Mouse (Mus musculus) left cerebral cortex, postnatal 10 days (tissue): ENCODE results near the gene Olfr729. TPM values are rescaled to one million over a fixed set of nuclear protein-coding genes. Genes with fewer than 3 reads are reported as not detected.

ENCODE experiments used
- DNase-seq, 2 experiments: peaks; one replicate each; pipeline ENCODE4 v3.0.0; 2021 to 2022; ENCODE audit warnings: low spot score in 2 of 2, mixed read lengths in 1 of 2; ENCODE audit errors: extremely low spot score in 1 of 2
- intact Hi-C: fragments of 180-260 bp; cut with DNase I; formaldehyde crosslinking; loops from one replicate; pipeline ENCODE4 v1.15.1; 2025
- total RNA-seq, 2 experiments: library from RNA; stranded (reverse); gene quantifications; 2 replicates each; pipeline ENCODE4 v1.2.3; 2021

The Olfr729 gene
- total RNA-seq = not detected

- intact Hi-C loops = no loop called here
These were observed at the start of gene Olfr729 for GRCm38 (mm10) chr14:50152810-50153209. Gene Olfr729, minus strand, starts transcription at chr14:50152910.

GRCm38 (mm10) chr14:50188098-50188497 is 35.4 kb upstream of the Olfr729 start, which contains the start of gene Olfr730:
Gene Olfr730, minus strand, starts transcription at chr14:50188198.
- DNase-seq = no peak
- intact Hi-C loops = no loop called here

More at GRCm38 (mm10) chr14:50152810-50153209, at the start of gene Olfr729:
- DNase-seq = no peak

GRCm38 (mm10) chr14:50142580-50142979 is 10.1 kb downstream of the Olfr729 start, which contains the start of gene Olfr728:
Gene Olfr728, minus strand, starts transcription at chr14:50142680.
- DNase-seq = no peak
- intact Hi-C loops = no loop called here

GRCm38 (mm10) chr14:50122886-50123285 is 29.8 kb downstream of the Olfr729 start, which contains the start of gene Olfr727:
Gene Olfr727, plus strand, starts transcription at chr14:50123186.
- DNase-seq = no peak
- intact Hi-C loops = no loop called here

Other genes with a start within 250 kb of the Olfr729 start
- gene Olfr723, start 221.1 kb downstream of the Olfr729 start, total RNA-seq = not detected
- not detected for gene Olfr724, start 189.6 kb downstream of the Olfr729 start, total RNA-seq
- gene Olfr725, start 112.5 kb downstream of the Olfr729 start, total RNA-seq = not detected
- gene Olfr726, start 62.0 kb downstream of the Olfr729 start, total RNA-seq = not detected
- not detected for gene Olfr727, start 29.7 kb downstream of the Olfr729 start, total RNA-seq
- not detected for gene Olfr728, start 10.2 kb downstream of the Olfr729 start, total RNA-seq
- gene Olfr730, start 35.3 kb upstream of the Olfr729 start, total RNA-seq = not detected
- gene Olfr731, start 89.0 kb upstream of the Olfr729 start, total RNA-seq = not detected
- gene Olfr732, start 131.3 kb upstream of the Olfr729 start, total RNA-seq = not detected
- gene Olfr733, start 148.6 kb upstream of the Olfr729 start, total RNA-seq = not detected
- gene Olfr734, start 173.9 kb upstream of the Olfr729 start, total RNA-seq = not detected
- gene Olfr735, start 196.0 kb upstream of the Olfr729 start, total RNA-seq = not detected
- gene Tlr11, start 205.0 kb upstream of the Olfr729 start, total RNA-seq = not detected
- not detected for gene Olfr736, start 228.3 kb upstream of the Olfr729 start, total RNA-seq